ENCODE assay signal across 8 mouse cellular contexts in genomic region chr14:54892200-54892599, GRCm38 (mm10). TPM values are rescaled to one million over a fixed set of nuclear protein-coding genes. Genes with fewer than 3 reads are reported as not detected.
A peak's percentile ranks its signal among the peaks of the same experiment; 100 is the strongest.
DNase-seq lines count a peak whose midpoint lies in the region; ATAC-seq and TF ChIP-seq lines count a peak whose summit lies in the region.

Pabpn1 (plus strand) TSS chr14:54892500.

- 94% methylated on average over 3 of the region's 3 CpGs for WGBS in heart, adult 2 months

- H3K27me3 ChIP-seq in heart, adult 2 months (ENCODE audit: control insufficient read depth, insufficient read depth, low read length) = no peaks in the 10 kb centered on the region
- H3K27me3 ChIP-seq in megakaryocyte, embryonic 14.5 days (replicated peaks) = no peaks in the 10 kb centered on the region

- H3K27ac ChIP-seq in heart, adult 2 months = peak within 1 kb of the TSS; percentile 90

- TF ChIP-seq EP300 in heart, adult 2 months (IDR thresholded peaks at IDR 0.05; ENCODE audit: insufficient read depth, low read depth, low read length) = no peak

- no peaks in the 10 kb centered on the region for H3K9me3 ChIP-seq in megakaryocyte, embryonic 14.5 days

- no peak for TF ChIP-seq CTCF in heart, adult 2 months (IDR thresholded peaks at IDR 0.05)

- H3K4me3 ChIP-seq in heart, adult 2 months = peak within 1 kb of the TSS; percentile 52
- H3K4me3 ChIP-seq in megakaryocyte, embryonic 14.5 days (replicated peaks) = peak within 1 kb of the TSS; percentile 94

- DNase-seq in heart, adult 2 months = no peak
- DNase-seq in heart, adult 11 months = no peak
- DNase-seq in adrenal gland, postnatal 10 days = no peak
- DNase-seq in gastrocnemius, adult 8-10 months (ENCODE audit: low spot score in 2 of 2) = no peak
- no peak for DNase-seq in ovary, postnatal 14 days (ENCODE audit: low spot score)
- DNase-seq in kidney, postnatal 25 days = no peak

- peaks cover 2% of the 10 kb centered on the region for H3K79me2 ChIP-seq in heart, adult 2 months (replicated peaks; ENCODE audit: control insufficient read depth, insufficient read depth, low read length)

- intact Hi-C loops in heart, adult 2 months (cut with DNase I) = loop anchor here (2.0 kb wide), 1 partner anchor 203 kb away; the partner anchor contains the start of gene Thtpa

- no peak for TF ChIP-seq POLR2A in heart, adult 2 months (IDR thresholded peaks at IDR 0.05; ENCODE audit: insufficient read depth, low read depth, low read length)

- no peak for ATAC-seq in inflammation-experienced regulatory T-cells, adult 6 months

- H3K9ac ChIP-seq in heart, adult 2 months (ENCODE audit: low read depth, low read length) = no peak within 1 kb of the TSS

- peaks cover 3% of the 10 kb centered on the region; the same call in 1 of the 2 replicates for H3K4me1 ChIP-seq in heart, adult 2 months (ENCODE audit: control insufficient read depth, insufficient read depth, low read length)
- H3K4me1 ChIP-seq in megakaryocyte, embryonic 14.5 days = peaks cover 36% of the 10 kb centered on the region

- peaks cover 14% of the 10 kb centered on the region for H3K36me3 ChIP-seq in heart, adult 2 months (ENCODE audit: control insufficient read depth, insufficient read depth, low read length)
- peaks cover 33% of the 10 kb centered on the region for H3K36me3 ChIP-seq in megakaryocyte, embryonic 14.5 days (replicated peaks; ENCODE audit: low read length)

RNA-seq across cellular contexts. Expression of gene Pabpn1, which starts in this region (rescaled TPM):
- 10 to 100 TPM; 51.4 to 52.2 TPM for total RNA-seq in heart, adult 2 months (2021)
- polyA plus RNA-seq in heart, adult 2 months (2012; rRNA removed) = 66.2 and 91.7 TPM in 2 replicates
- total RNA-seq in adrenal gland, postnatal 10 days (2021) = 100 to 1,000 TPM; 159 to 198 TPM
- total RNA-seq in gastrocnemius, adult 8-10 months (2022) = 10 to 100 TPM; 44.2 to 55.9 (median 50.0) TPM
- 10 to 100 TPM; 18.6 to 36.8 (median 22.6) TPM for polyA plus RNA-seq in inflammation-experienced regulatory T-cells, adult 6 months (2017; shearing (Covaris generic))
- polyA plus RNA-seq in megakaryocyte, embryonic 14.5 days (2012; ENCODE audit: insufficient read depth, low replicate concordance) = 94.8 and 258 TPM in 2 replicates
